Mouse (Mus musculus) midbrain, embryonic 13.5 days (tissue): ENCODE measurements around the gene Emc1. TPM values are rescaled to one million over a fixed set of nuclear protein-coding genes. Genes with fewer than 3 reads are reported as not detected.
"Not testable (repeated sequence)": the region's sequence is repeated elsewhere in the genome, so short reads cannot be mapped to it uniquely, and the experiment has no call there.

Experiments used
- ATAC-seq: fragments of 200-750 bp; cut with Nextera tagmentation; 2 replicates; pipeline ENCODE4 v1.8.0; 2017; ENCODE audit warnings: mild to moderate bottlenecking, moderate TSS enrichment, moderate library complexity
- H3K27ac ChIP-seq: fragments of 300-500 bp; sonication (generic); 2 replicates; pipeline ENCODE4 v1.5.1; 2015; ENCODE audit warnings: inconsistent platforms, mild to moderate bottlenecking, moderate library complexity
- H3K27me3 ChIP-seq: fragments of 300-500 bp; sonication (generic); 2 replicates; pipeline ENCODE4 v1.6.1; 2015; ENCODE audit warnings: mild to moderate bottlenecking, inconsistent platforms
- H3K36me3 ChIP-seq: fragments of 300-500 bp; sonication (generic); 2 replicates; pipeline ENCODE4 v1.6.1; 2015; ENCODE audit warnings: mild to moderate bottlenecking, inconsistent platforms
- H3K4me1 ChIP-seq: fragments of 300-500 bp; sonication (generic); replicated peaks from 2 replicates; pipeline ENCODE4 v1.6.1; 2015; ENCODE audit warnings: inconsistent platforms
- H3K4me2 ChIP-seq: fragments of 300-500 bp; sonication (generic); replicated peaks from 2 replicates; pipeline ENCODE4 v1.6.1; 2015; ENCODE audit warnings: moderate library complexity, mild to moderate bottlenecking, inconsistent platforms
- H3K4me3 ChIP-seq: fragments of 300-500 bp; sonication (generic); replicated peaks from 2 replicates; pipeline ENCODE4 v1.5.1; 2015; ENCODE audit warnings: mild to moderate bottlenecking, inconsistent platforms
- H3K9ac ChIP-seq: fragments of 300-500 bp; sonication (generic); replicated peaks from 2 replicates; pipeline ENCODE4 v1.6.1; 2015; ENCODE audit warnings: mild to moderate bottlenecking, inconsistent platforms
- H3K9me3 ChIP-seq: fragments of 300-500 bp; sonication (generic); 2 replicates; pipeline ENCODE4 v1.6.1; 2016; ENCODE audit warnings: mild to moderate bottlenecking, inconsistent platforms
- WGBS: fragments of 180-500 bp; shearing (Covaris S2); methylation state at CpG from one replicate; pipeline ENCODE4 v1.1.7; 2015; 5-methylcytosine and 5-hydroxymethylcytosine counted together
- polyA plus RNA-seq: library from polyadenylated mRNA; unstranded; fragments of >200 nt; fragmentation: Nextera tagmentation; extraction: Ambion mirVana; gene quantifications from 2 replicates; pipeline ENCODE4 v1.2.1, GENCODE M21; 2015

Emc1 gene
- polyA plus RNA-seq, 1 experiment from 2014 or later, result 42.0 TPM

DNA sequence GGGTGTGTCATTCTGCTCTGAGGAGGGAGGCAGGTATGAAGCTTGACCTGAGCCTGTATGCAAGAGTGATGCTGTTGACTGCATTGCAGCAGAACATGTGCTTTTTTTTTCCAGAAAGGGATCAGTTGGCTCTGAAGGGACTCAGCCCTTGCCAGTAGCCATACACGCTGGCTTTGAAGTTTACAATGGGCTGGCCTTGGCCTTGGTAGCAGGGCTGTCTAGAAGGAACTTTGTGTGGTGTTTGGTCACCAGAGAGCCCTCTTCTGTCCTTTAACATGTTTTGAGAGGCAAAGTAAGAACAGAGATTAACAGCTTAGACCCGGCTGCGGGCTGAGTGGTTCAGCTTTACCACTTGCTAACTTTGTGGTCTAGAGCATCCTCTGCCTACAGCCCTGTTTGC is 14.9 kb downstream of the Emc1 start:
- Histone ChIP-seq H3K36me3 (peaks cover 97% of the 10 kb centered on the region), H3K27ac (no peak overlapping the region), H3K9ac (no peak overlapping the region), H3K4me2 (no peak overlapping the region), H3K4me3 (no peak overlapping the region), H3K9me3 (no peaks in the 10 kb centered on the region), H3K27me3 (no peaks in the 10 kb centered on the region), H3K4me1 (no peaks in the 10 kb centered on the region)
- 95% methylated on average over 3 of the region's 3 CpGs for WGBS
- no peak for ATAC-seq

DNA sequence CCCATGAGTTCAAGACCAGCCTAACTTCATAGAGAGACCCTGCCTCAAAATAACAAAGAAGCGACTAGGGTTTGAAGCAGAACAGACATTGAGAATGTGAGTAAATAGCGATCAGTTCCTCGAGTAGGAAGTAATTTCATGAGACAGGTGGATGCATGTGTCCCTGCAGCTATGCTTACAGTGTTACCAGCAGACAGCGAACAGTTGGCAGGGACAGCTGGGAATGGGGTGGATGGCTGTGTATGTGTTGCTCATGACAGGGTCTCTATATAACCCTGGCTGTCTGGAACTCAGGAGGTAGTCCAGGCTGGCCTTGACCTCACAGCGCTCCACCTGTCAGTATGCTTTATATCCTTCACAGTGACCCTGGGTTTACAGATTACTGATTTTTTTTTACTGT is 15.7 kb downstream of the Emc1 start:
- Histone ChIP-seq H3K9me3 (no peaks in the 10 kb centered on the region), H3K27ac (no peak overlapping the region), H3K4me1 (no peaks in the 10 kb centered on the region), H3K27me3 (no peaks in the 10 kb centered on the region), H3K4me2 (no peak overlapping the region), H3K36me3 (peaks cover 97% of the 10 kb centered on the region), H3K4me3 (no peak overlapping the region), H3K9ac (no peak overlapping the region)
- ATAC-seq, result no peak
- 96% methylated on average over 5 of the region's 5 CpGs for WGBS

DNA sequence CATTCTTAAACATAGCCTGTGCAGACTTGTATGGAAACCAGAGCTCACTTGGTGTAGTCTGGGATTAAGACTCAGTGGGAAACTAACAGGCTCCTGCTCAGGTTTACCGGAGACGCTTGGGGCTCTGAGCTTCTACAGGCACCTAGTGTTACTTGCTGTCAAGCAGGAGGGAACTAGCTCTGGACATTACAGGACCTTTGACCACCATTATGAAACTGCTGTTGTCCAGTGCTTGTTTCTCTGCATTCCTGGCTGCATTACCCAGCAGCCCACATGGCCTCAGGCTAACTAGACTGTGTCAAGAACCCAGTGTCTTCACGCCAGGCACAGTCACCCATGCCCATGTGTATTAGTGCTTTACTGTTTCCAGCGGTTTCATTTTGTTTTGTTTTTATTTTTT is 20.7 kb downstream of the Emc1 start:
- Histone ChIP-seq H3K9me3 (no peaks in the 10 kb centered on the region), H3K27ac (no peak overlapping the region), H3K9ac (no peak overlapping the region), H3K4me2 (no peak overlapping the region), H3K27me3 (no peaks in the 10 kb centered on the region), H3K4me3 (no peak overlapping the region), H3K36me3 (peaks cover 93% of the 10 kb centered on the region), H3K4me1 (no peaks in the 10 kb centered on the region)
- WGBS, result 93% methylated on average over 4 of the region's 4 CpGs
- ATAC-seq, result no peak

DNA sequence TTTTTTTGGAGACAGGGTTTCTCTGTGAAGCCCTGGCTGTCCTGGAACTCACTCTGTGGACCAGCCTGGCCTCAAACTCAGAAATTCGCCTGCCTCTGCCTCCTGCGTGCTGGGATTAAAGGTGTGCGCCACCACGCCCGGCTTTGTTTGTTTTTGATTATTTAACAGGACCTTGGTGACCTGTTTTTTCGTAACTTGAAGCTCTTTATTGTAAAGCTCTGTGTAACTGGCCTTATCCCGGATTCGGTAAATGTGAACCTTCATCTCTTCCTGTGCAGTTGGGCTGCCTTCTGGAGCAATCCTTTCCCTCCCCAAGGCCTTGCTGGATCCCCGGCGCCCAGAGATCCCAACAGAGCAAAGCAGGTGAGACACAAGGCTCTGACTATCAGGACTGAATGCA is 21.1 kb downstream of the Emc1 start:
- WGBS, result 93% methylated on average over 10 of the region's 10 CpGs
- ATAC-seq, result no peak
- H3K27ac ChIP-seq, result no peak overlapping the region
- no peaks in the 10 kb centered on the region for H3K4me1 ChIP-seq
- H3K27me3 ChIP-seq, result no peaks in the 10 kb centered on the region
- H3K9me3 ChIP-seq, result no peaks in the 10 kb centered on the region
- peaks cover 89% of the 10 kb centered on the region for H3K36me3 ChIP-seq
- no peak overlapping the region for H3K9ac ChIP-seq
- no peak overlapping the region for H3K4me3 ChIP-seq
- H3K4me2 ChIP-seq, result no peak overlapping the region

DNA sequence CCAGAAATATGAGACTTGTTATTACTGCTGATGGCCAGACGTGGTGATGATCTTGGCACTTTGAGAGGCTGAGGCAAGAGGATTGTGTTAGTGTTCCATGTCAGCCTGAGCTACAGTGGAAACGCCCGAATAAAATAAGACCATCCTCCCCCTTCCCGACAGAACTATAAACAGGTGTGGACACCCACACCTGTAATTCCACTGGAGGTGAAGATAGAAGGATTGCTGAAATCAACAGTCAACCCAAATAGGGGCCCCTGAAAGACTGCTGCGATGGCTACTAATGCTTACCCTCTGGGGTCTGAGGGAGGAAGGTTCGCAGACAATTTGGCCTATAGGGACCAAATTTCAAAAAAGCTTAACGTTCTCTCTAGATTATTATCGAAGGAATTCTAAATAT is 27.3 kb downstream of the Emc1 start:
- Histone ChIP-seq H3K9me3 (no peaks in the 10 kb centered on the region), H3K27me3 (no peaks in the 10 kb centered on the region), H3K4me3 (peak overlapping the region; percentile 82), H3K9ac (peak overlapping the region; percentile 64), H3K4me2 (peak overlapping the region; percentile 73), H3K27ac (0 out of 2 replicates have a peak overlapping the region, but pooled peaks have one; percentile 73), H3K36me3 (peaks cover 30% of the 10 kb centered on the region), H3K4me1 (peaks cover 32% of the 10 kb centered on the region)
- ATAC-seq, result no peak
- WGBS, result 15% methylated on average over 8 of the region's 8 CpGs

DNA sequence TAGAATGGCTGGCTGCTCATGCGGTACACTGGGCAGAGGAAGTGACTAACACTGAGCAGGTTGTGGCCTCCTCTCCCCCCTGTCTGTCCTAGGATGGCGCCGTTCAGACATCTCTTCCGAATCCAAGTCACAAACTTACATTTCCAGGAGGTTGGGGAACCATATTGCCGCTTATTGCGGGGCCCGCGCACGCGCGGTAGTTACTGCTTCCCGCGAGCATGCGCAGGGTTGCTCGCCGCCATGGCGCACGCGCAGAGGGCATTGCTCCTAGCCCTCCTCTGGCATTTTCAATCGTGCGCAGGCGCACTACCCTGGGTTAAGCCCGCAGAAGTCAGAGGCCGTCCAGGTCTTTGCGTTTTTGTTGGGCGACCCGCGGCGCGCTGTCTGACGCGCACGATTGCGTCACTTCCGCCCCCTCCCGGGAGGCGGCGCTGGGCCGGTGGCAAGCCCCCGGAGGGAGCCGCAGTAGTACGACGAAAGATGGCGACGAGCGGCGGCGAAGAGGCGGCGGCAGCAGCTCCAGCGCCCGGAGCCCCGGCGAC is 27.9 kb downstream of the Emc1 start:
- 0% methylated on average over 54 of the region's 54 CpGs for WGBS
- H3K9ac ChIP-seq, result peak overlapping the region; percentile 89
- peak overlapping the region; percentile 96 for H3K4me2 ChIP-seq
- peak; percentile 97 for ATAC-seq
- H3K27me3 ChIP-seq, result no peaks in the 10 kb centered on the region
- peaks cover 32% of the 10 kb centered on the region for H3K4me1 ChIP-seq
- H3K4me3 ChIP-seq, result peak overlapping the region; percentile 82
- peaks cover 25% of the 10 kb centered on the region for H3K36me3 ChIP-seq
- H3K9me3 ChIP-seq, result no peaks in the 10 kb centered on the region
- peak overlapping the region; percentile 73 for H3K27ac ChIP-seq

DNA sequence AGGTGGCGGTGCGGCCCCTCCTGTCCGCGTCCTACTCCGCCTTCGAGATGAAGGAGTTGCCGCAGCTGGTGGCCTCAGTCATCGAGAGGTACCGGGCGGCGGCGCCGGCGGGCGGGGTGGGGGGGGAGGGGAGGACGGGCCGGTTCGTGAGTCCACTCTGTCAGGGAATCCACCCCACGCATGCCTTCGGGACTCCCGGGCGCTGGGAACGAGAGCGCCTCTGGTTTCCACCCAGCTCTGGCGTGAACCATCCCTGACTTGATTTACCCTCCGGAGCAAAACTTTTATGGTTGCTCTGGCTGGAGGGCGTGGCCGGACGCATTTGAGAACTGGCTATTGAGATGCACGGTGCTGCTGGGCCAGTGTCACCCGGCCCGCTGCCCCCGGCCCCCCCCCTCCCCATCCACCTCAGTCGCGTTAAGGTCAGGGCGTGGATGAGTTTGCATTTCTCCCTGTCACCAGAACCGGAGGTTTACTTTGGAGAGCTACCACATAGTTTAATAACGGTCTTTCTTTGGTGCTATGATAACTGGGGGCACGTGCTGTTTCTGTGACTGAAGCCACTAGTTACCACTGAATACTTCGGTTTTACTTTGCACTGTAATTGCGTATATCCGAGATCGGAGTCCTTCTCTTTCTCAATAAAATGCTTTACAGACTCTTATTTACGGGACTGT is 28.5 kb downstream of the Emc1 start:
- H3K9me3 ChIP-seq, result no peaks in the 10 kb centered on the region
- 5% methylated on average over 43 of the region's 44 CpGs for WGBS
- peaks cover 18% of the 10 kb centered on the region for H3K36me3 ChIP-seq
- peak overlapping the region; percentile 68 for H3K27ac ChIP-seq
- peak overlapping the region; percentile 82 for H3K4me3 ChIP-seq
- peaks cover 32% of the 10 kb centered on the region for H3K4me1 ChIP-seq
- ATAC-seq, result no peak; the same call in 1 of the 2 replicates
- no peaks in the 10 kb centered on the region for H3K27me3 ChIP-seq
- peak overlapping the region; percentile 96 for H3K4me2 ChIP-seq
- H3K9ac ChIP-seq, result peak overlapping the region; percentile 89

DNA sequence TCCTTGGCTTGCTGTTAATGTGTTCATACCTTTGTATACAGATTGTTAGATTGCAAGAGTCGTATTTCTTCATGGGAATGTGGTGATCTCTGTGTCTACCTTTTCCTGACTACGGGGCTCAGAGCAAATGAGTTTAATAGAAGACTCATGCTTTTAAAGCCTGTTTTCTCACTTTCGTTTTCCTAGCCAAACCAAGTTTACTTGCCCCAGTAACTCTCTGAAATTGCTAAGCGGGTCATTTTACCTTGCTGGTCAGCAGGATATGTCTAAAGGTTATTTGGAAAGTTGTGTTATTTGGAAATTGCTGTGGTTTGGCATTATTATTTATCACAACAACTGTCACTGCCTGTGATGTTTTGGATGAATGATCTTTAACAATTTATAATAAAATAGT is 29.1 kb downstream of the Emc1 start:
- Histone ChIP-seq H3K27me3 (no peaks in the 10 kb centered on the region), H3K27ac (no peak overlapping the region), H3K4me2 (peak overlapping the region; percentile 96), H3K9ac (peak overlapping the region; percentile 89), H3K36me3 (peaks cover 14% of the 10 kb centered on the region), H3K4me1 (peaks cover 32% of the 10 kb centered on the region), H3K9me3 (no peaks in the 10 kb centered on the region), H3K4me3 (peak overlapping the region; percentile 82)
- ATAC-seq, result no peak
- WGBS, result 64% methylated on average over 4 of the region's 4 CpGs

DNA sequence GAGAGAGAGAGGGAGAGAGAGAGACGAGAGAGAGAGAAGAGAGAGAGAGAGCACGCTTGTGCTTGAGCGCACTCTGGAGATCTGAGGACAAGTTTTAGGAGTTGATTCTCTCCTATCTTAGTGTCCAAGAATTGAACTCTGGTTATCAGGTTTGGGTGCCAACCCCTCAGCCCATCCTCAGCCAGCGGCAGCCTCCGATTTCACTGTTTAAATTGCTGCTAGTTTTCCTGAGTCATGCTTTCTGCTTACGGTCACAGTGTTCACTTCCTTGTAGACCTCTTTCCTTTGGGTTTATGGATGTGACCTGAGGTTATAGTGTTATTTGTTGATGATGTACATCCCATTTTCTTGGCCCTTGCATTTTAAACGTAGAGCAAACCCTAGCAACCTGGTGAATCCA is 29.8 kb downstream of the Emc1 start:
- Histone ChIP-seq H3K4me2 (peak overlapping the region; percentile 36), H3K27me3 (no peaks in the 10 kb centered on the region), H3K9ac (no peak overlapping the region), H3K36me3 (peaks cover 7% of the 10 kb centered on the region), H3K27ac (no peak overlapping the region), H3K4me3 (peak overlapping the region; percentile 11; the same call in 1 of the 2 replicates), H3K9me3 (no peaks in the 10 kb centered on the region), H3K4me1 (peaks cover 32% of the 10 kb centered on the region)
- ATAC-seq, result no peak
- WGBS, result 83% methylated on average over 7 of the region's 7 CpGs

DNA sequence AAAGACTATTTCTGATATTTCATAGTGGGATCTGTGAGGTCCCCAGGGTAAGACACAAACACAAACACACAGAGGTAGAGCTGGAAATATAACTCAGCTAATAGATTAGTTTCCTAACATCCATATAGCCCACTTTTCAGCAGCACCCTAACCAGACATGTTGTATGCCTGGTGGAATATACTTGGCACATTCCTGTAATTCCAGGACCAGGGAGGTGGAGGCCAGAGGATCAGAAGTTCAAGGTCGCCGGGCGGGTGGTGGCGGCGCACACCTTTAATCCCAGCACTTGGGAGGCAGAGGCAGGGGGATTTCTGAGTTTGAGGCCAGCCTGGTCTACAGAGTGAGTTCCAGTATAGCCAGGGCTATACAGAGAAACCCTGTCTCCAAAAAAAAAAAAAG is 33.5 kb downstream of the Emc1 start:
- not testable (repeated sequence) for H3K27me3 ChIP-seq, H3K9me3 ChIP-seq, H3K27ac ChIP-seq, ATAC-seq, H3K4me2 ChIP-seq, H3K4me3 ChIP-seq, H3K9ac ChIP-seq
- Histone ChIP-seq H3K4me1 (peaks cover 25% of the 10 kb centered on the region), H3K36me3 (peaks cover 18% of the 10 kb centered on the region)
- WGBS, result 95% methylated on average over 5 of the region's 5 CpGs

DNA sequence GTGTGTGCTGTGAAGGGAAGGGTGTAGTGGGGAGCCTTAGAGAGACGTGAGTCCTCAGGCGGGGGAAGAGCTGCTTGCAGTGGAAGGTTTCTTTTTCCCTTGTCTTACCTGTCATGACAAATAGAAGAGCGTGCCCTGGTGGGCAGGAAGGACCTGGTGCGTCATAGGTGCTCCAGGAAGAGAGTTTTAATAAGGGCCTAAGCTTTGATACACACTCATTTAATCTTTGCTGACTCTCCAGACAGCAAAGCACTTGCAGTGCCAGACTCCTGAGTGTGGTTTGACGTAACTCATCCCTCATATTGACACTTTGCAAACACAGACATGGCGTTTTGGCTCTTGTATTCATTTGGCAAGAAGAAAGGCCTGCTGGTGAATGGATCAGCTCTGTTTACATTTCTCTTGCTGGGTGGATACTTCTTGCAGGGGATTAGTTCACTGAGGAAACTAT is 34.5 kb downstream of the Emc1 start:
- peaks cover 29% of the 10 kb centered on the region for H3K36me3 ChIP-seq
- H3K9ac ChIP-seq, result no peak overlapping the region
- H3K27me3 ChIP-seq, result no peaks in the 10 kb centered on the region
- H3K27ac ChIP-seq, result 0 out of 2 replicates have a peak overlapping the region, but pooled peaks have one; percentile 4
- no peak overlapping the region for H3K4me2 ChIP-seq
- no peaks in the 10 kb centered on the region for H3K9me3 ChIP-seq
- no peak for ATAC-seq
- no peak overlapping the region for H3K4me3 ChIP-seq
- 65% methylated on average over 6 of the region's 6 CpGs for WGBS
- H3K4me1 ChIP-seq, result peaks cover 15% of the 10 kb centered on the region

DNA sequence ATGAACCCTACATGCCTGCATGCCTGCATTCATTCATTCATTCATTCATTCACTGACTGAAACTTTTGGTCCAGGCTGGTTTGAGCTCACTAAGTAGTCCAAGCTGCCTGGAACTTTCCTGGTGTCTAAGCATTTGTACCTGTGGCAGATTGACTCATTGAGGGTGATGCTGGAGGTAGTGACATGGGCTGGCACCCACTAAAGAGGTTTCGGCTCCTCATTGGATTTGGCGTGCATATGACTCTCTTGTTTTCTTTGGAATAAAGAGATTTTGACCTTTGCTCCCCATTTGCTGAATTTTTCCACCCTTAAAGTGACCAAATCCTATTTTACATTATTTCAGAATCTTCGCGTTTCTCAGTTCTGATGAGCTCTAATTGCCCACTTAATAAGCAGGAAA is 37.2 kb downstream of the Emc1 start:
- Histone ChIP-seq H3K9me3 (no peaks in the 10 kb centered on the region), H3K4me2 (no peak overlapping the region), H3K4me1 (no peaks in the 10 kb centered on the region; the same call in 1 of the 2 replicates), H3K9ac (no peak overlapping the region), H3K27ac (no peak overlapping the region), H3K4me3 (no peak overlapping the region), H3K27me3 (no peaks in the 10 kb centered on the region), H3K36me3 (peaks cover 53% of the 10 kb centered on the region)
- no peak for ATAC-seq
- 94% methylated on average over 4 of the region's 4 CpGs for WGBS
